Mouse (Mus musculus) erythroid progenitor cell, adult 5-6 weeks (primary cell): ENCODE data around the gene Urad. TPM values are rescaled to one million over a fixed set of nuclear protein-coding genes. Genes with fewer than 3 reads are reported as not detected.

Experiments
- ATAC-seq: replicated peaks from 2 replicates; pipeline ENCODE4 v1.8.0; 2016; ENCODE audit warnings: moderate number of reproducible peaks, mild to moderate bottlenecking, moderate TSS enrichment, inconsistent platforms; ENCODE audit not compliant: poor library complexity, low FRiP score, severe bottlenecking
- total RNA-seq, 2 experiments: library from RNA; stranded (forward) in 1 of 2; stranded (reverse) in 1 of 2; fragments of 150-400 nt in 1 of 2; fragments of 186-747, 209-891 nt in 1 of 2; gene quantifications; 2 replicates each; pipeline versions ENCODE4 v1.2.3 to v1.2.4; 2015 to 2017; ENCODE audit warnings: low replicate concordance in 2 of 2

Gene Urad
- not detected in 2 replicates for total RNA-seq (2015; ENCODE audit: low replicate concordance)
- not detected in 2 replicates for total RNA-seq (2017; ENCODE audit: low replicate concordance)

- ATAC-seq: no peak
Observed at GRCm38 (mm10) chr5:147322183-147322582, at the start of gene Urad. Gene Urad (minus strand): TSS chr5:147322440.

GRCm38 (mm10) chr5:147370276-147370675, 48.0 kb upstream of the Urad start:
- ATAC-seq: no peak

GRCm38 (mm10) chr5:147368221-147368620, 46.0 kb upstream of the Urad start:
- no peak for ATAC-seq

GRCm38 (mm10) chr5:147365995-147366765, 43.9 kb upstream of the Urad start:
- no peak for ATAC-seq

GRCm38 (mm10) chr5:147363054-147363453, 40.8 kb upstream of the Urad start:
- no peak for ATAC-seq

- ATAC-seq: no peak
Observed at GRCm38 (mm10) chr5:147358481-147358880, 36.2 kb upstream of the Urad start.

- ATAC-seq: no peak
Observed at GRCm38 (mm10) chr5:147357536-147357935, 35.3 kb upstream of the Urad start.

- ATAC-seq: no peak
Observed at GRCm38 (mm10) chr5:147356260-147357055, 34.2 kb upstream of the Urad start.

GRCm38 (mm10) chr5:147355788-147356187, 33.5 kb upstream of the Urad start:
- ATAC-seq: no peak

- no peak for ATAC-seq
Observed at GRCm38 (mm10) chr5:147354985-147355384, 32.7 kb upstream of the Urad start.

GRCm38 (mm10) chr5:147354161-147354780, 32.0 kb upstream of the Urad start:
- ATAC-seq: no peak

GRCm38 (mm10) chr5:147351931-147352330, 29.7 kb upstream of the Urad start:
- no peak for ATAC-seq

GRCm38 (mm10) chr5:147345981-147346380, 23.7 kb upstream of the Urad start:
- no peak for ATAC-seq

GRCm38 (mm10) chr5:147343904-147344303, 21.7 kb upstream of the Urad start:
- no peak for ATAC-seq

- no peak for ATAC-seq
Observed at GRCm38 (mm10) chr5:147342901-147343300, 20.7 kb upstream of the Urad start.

- no peak for ATAC-seq
Observed at GRCm38 (mm10) chr5:147340741-147341414, 18.6 kb upstream of the Urad start.

GRCm38 (mm10) chr5:147339560-147339959, 17.3 kb upstream of the Urad start:
- no peak for ATAC-seq

- ATAC-seq: no peak
Observed at GRCm38 (mm10) chr5:147338967-147339366, 16.7 kb upstream of the Urad start.

GRCm38 (mm10) chr5:147332711-147333110, 10.5 kb upstream of the Urad start:
- no peak for ATAC-seq

GRCm38 (mm10) chr5:147331547-147331946, 9.3 kb upstream of the Urad start:
- ATAC-seq: no peak
